Mouse (Mus musculus): Measurements from ENCODE around the gene Klhl11.

GRCm38 (mm10) chr11:100490951-100491350 is 18.4 kb upstream of the Klhl11 start:
- TF ChIP-seq ZNF384 (IDR thresholded peaks at IDR 0.05; ENCODE audit: low read depth, low read length) (no peak), HCFC1 (IDR thresholded peaks at IDR 0.05; ENCODE audit: borderline replicate concordance, insufficient read depth, low read length) (no peak), ZC3H11A (IDR thresholded peaks at IDR 0.05; ENCODE audit: borderline replicate concordance, low read depth, low read length) (no peak), MAFK (IDR thresholded peaks at IDR 0.05; ENCODE audit: insufficient read depth, low read depth, low read length) (no peak), CHD2 (IDR thresholded peaks at IDR 0.05; ENCODE audit: low read depth, low read length) (no peak)

Measured in ES-E14 (cell line).